Mouse (Mus musculus) cerebellum, adult 2 months (tissue): Measurements from ENCODE around the gene Wdr43.

Source experiments
- CTCF ChIP-seq: fragments of 200-500 bp; IDR thresholded peaks from 2 replicates; pipeline ENCODE4 v1.5.1; 2011; ENCODE audit warnings: low read depth, mild to moderate bottlenecking, control low read depth, low read length, moderate library complexity, borderline replicate concordance; ENCODE audit not compliant: insufficient read depth
- POLR2A ChIP-seq: fragments of 200-500 bp; IDR thresholded peaks from 2 replicates; pipeline ENCODE4 v1.6.1; 2011; ENCODE audit warnings: low read length, control low read depth, borderline replicate concordance; ENCODE audit not compliant: insufficient read depth

GRCm38 (mm10) chr17:71663491-71663890 is 47.8 kb downstream of the Wdr43 start:
- no peak for TF ChIP-seq CTCF
- no peak for TF ChIP-seq POLR2A
